Mouse (Mus musculus) CH12.LX (cell line): ENCODE data around the gene Zfp771. TPM values are rescaled to one million over a fixed set of nuclear protein-coding genes. Genes with fewer than 3 reads are reported as not detected.

Experiments
- DNase-seq: peaks from one replicate; pipeline ENCODE4 v3.0.0-alpha.2; 2013; ENCODE audit errors: extremely low read depth
- H3K27ac ChIP-seq: 2 replicates; pipeline ENCODE4 v1.5.1; 2012; ENCODE audit warnings: low read depth, mild to moderate bottlenecking, control low read depth, moderate library complexity; ENCODE audit not compliant: insufficient read depth
- H3K27me3 ChIP-seq: replicated peaks from 2 replicates; pipeline ENCODE3; 2012; ENCODE audit warnings: inconsistent platforms
- H3K36me3 ChIP-seq, 2 experiments: replicated peaks in 1 of 2; 2 replicates each; pipeline versions ENCODE3 to v1.6.1; 2012; ENCODE audit warnings: inconsistent platforms in 1 of 2, low read length in 1 of 2, mild to moderate bottlenecking in 1 of 2, mixed read lengths in 1 of 2, moderate library complexity in 1 of 2; ENCODE audit not compliant: control insufficient read depth in 1 of 2, insufficient read depth in 1 of 2
- H3K4me1 ChIP-seq, 2 experiments: 2 replicates each; pipeline ENCODE4 v1.6.1; 2012; ENCODE audit warnings: inconsistent platforms in 1 of 2, moderate library complexity in 1 of 2; ENCODE audit not compliant: insufficient read depth in 2 of 2, control insufficient read depth in 1 of 2
- H3K4me2 ChIP-seq: 2 replicates; pipeline ENCODE4 v1.6.1; 2012; ENCODE audit warnings: low read depth, mild to moderate bottlenecking, control low read depth; ENCODE audit not compliant: poor library complexity, insufficient read depth, severe bottlenecking
- H3K4me3 ChIP-seq, 3 experiments: fragments of 150-350 bp in 1 of 3; sonication (generic) in 1 of 3; replicated peaks in 1 of 3; 2 replicates each; pipeline versions ENCODE3 to v1.5.1; 2011 to 2012; ENCODE audit warnings: low read depth in 2 of 3, low read length in 2 of 3, mild to moderate bottlenecking in 2 of 3, moderate library complexity in 2 of 3, control low read depth in 1 of 3, improper control_type of control experiment in 1 of 3, inconsistent platforms in 1 of 3, mixed read lengths in 1 of 3; ENCODE audit not compliant: poor library complexity in 1 of 3
- H3K79me2 ChIP-seq: replicated peaks from 2 replicates; pipeline ENCODE4 v1.6.1; 2012; ENCODE audit warnings: mild to moderate bottlenecking, moderate library complexity; ENCODE audit not compliant: control insufficient read depth, poor library complexity, insufficient read depth, severe bottlenecking; ENCODE audit errors: extremely low read depth
- H3K9ac ChIP-seq: 2 replicates; pipeline ENCODE4 v1.6.1; 2012; ENCODE audit warnings: low read depth, mild to moderate bottlenecking, control low read depth, moderate library complexity; ENCODE audit not compliant: insufficient read depth
- H3K9me3 ChIP-seq: replicated peaks from 2 replicates; pipeline ENCODE3; 2012; ENCODE audit warnings: low read length, inconsistent platforms, mixed read lengths
- CHD1 ChIP-seq: IDR thresholded peaks from 2 replicates; pipeline ENCODE4 v1.6.1; 2012; ENCODE audit warnings: low read depth, low read length, improper control_type of control experiment, inconsistent platforms
- E2F4 ChIP-seq: IDR thresholded peaks from 2 replicates; pipeline ENCODE4 v1.6.1; 2011; ENCODE audit warnings: low read depth, low read length, improper control_type of control experiment; ENCODE audit not compliant: insufficient replicate concordance
- ELF1 ChIP-seq: IDR thresholded peaks from 2 replicates; pipeline ENCODE4 v1.6.1; 2014; ENCODE audit warnings: low read depth, mild to moderate bottlenecking, inconsistent platforms, low read length, improper control_type of control experiment
- ETS1 ChIP-seq: conservative IDR thresholded peaks from 2 replicates; pipeline ENCODE4 v1.6.1; 2012; ENCODE audit warnings: low read depth, mild to moderate bottlenecking, inconsistent platforms, low read length, improper control_type of control experiment, moderate library complexity
- GABPA ChIP-seq: IDR thresholded peaks from 2 replicates; pipeline ENCODE4 v1.6.1; 2012; ENCODE audit warnings: low read depth, low read length, improper control_type of control experiment, inconsistent platforms; ENCODE audit not compliant: insufficient replicate concordance
- HCFC1 ChIP-seq: IDR thresholded peaks from 2 replicates; pipeline ENCODE4 v1.6.1; 2012; ENCODE audit warnings: low read depth, mild to moderate bottlenecking, inconsistent platforms, low read length, improper control_type of control experiment
- IRF4 ChIP-seq: IDR thresholded peaks from 2 replicates; pipeline ENCODE4 v1.6.1; 2014; ENCODE audit warnings: low read depth, mild to moderate bottlenecking, inconsistent platforms, low read length, improper control_type of control experiment
- JUN ChIP-seq: IDR thresholded peaks from 2 replicates; pipeline ENCODE4 v1.6.1; 2011; ENCODE audit warnings: low read depth, mild to moderate bottlenecking, low read length, improper control_type of control experiment, moderate library complexity; ENCODE audit not compliant: insufficient read depth
- JUND ChIP-seq: conservative IDR thresholded peaks from 2 replicates; pipeline ENCODE4 v1.6.1; 2011; ENCODE audit warnings: low read depth, low read length, improper control_type of control experiment
- KAT2A ChIP-seq: IDR thresholded peaks from 2 replicates; pipeline ENCODE4 v1.6.1; 2012; ENCODE audit warnings: low read length, improper control_type of control experiment, inconsistent platforms; ENCODE audit not compliant: insufficient replicate concordance
- MAFK ChIP-seq: IDR thresholded peaks from 2 replicates; pipeline ENCODE4 v1.6.1; 2011; ENCODE audit warnings: low read length, improper control_type of control experiment; ENCODE audit not compliant: insufficient replicate concordance
- MAZ ChIP-seq: IDR thresholded peaks from 2 replicates; pipeline ENCODE4 v1.6.1; 2012; ENCODE audit warnings: low read depth, mild to moderate bottlenecking, inconsistent platforms, low read length, improper control_type of control experiment, moderate library complexity
- MEF2A ChIP-seq: IDR thresholded peaks from 2 replicates; pipeline ENCODE4 v1.6.1; 2014; ENCODE audit warnings: low read depth, mild to moderate bottlenecking, inconsistent platforms, low read length, improper control_type of control experiment, borderline replicate concordance
- NELFE ChIP-seq: IDR thresholded peaks from 2 replicates; pipeline ENCODE4 v1.6.1; 2011; ENCODE audit warnings: low read depth, low read length, improper control_type of control experiment
- POLR2A ChIP-seq: IDR thresholded peaks from 2 replicates; pipeline ENCODE4 v1.6.1; 2011; ENCODE audit warnings: low read depth, mild to moderate bottlenecking, improper control_type of control experiment, low read length
- RAD21 ChIP-seq: IDR thresholded peaks from 2 replicates; pipeline ENCODE4 v1.6.1; 2011; ENCODE audit warnings: low read depth, mild to moderate bottlenecking, low read length, improper control_type of control experiment, moderate library complexity
- TCF12 ChIP-seq: IDR thresholded peaks from 2 replicates; pipeline ENCODE4 v1.6.1; 2014; ENCODE audit warnings: low read depth, mild to moderate bottlenecking, inconsistent platforms, low read length, improper control_type of control experiment
- USF1 ChIP-seq: IDR thresholded peaks from 2 replicates; pipeline ENCODE4 v1.6.1; 2014; ENCODE audit warnings: low read depth, mild to moderate bottlenecking, inconsistent platforms, low read length, improper control_type of control experiment
- USF2 ChIP-seq: conservative IDR thresholded peaks from 2 replicates; pipeline ENCODE4 v1.6.1; 2011; ENCODE audit warnings: low read depth, low read length, improper control_type of control experiment
- ZMIZ1 ChIP-seq: IDR thresholded peaks from 2 replicates; pipeline ENCODE4 v1.6.1; 2012; ENCODE audit warnings: low read depth, mild to moderate bottlenecking, inconsistent platforms, low read length, improper control_type of control experiment
- ZNF384 ChIP-seq: IDR thresholded peaks from 2 replicates; pipeline ENCODE4 v1.6.1; 2012; ENCODE audit warnings: low read depth, low read length, improper control_type of control experiment, inconsistent platforms
- dilution Hi-C: fragments of 300-500 bp; cut with MboI; formaldehyde crosslinking; loops from 2 replicates; pipeline ENCODE4 v1.14.3; 2020; ENCODE audit warnings: low sequenced_read_pairs; ENCODE audit not compliant: extremely low pct_unique_long_range_greater_than_20kb, extremely low pct_ligation_motif_present
- in situ Hi-C: fragments of 300-500 bp; cut with MboI; formaldehyde crosslinking; loops from 3 replicates; pipeline ENCODE4 v1.14.3; 2019; ENCODE audit warnings: low sequenced_read_pairs, low pct_ligation_motif_present, low pct_unique_long_range_greater_than_20kb, mixed read lengths
- polyA plus RNA-seq: library from polyadenylated mRNA; unstranded; fragments of >175 nt; gene quantifications from 2 replicates; pipeline ENCODE4 v1.2.1, GENCODE M21; 2012; ENCODE audit warnings: low read depth; ENCODE audit not compliant: insufficient read length
- total RNA-seq, 2 experiments: library from RNA; depleted of rRNA; stranded (reverse); fragments of 300-350 nt in 1 of 2; fragments of >200 nt in 1 of 2; gene quantifications; 2 replicates each; pipeline ENCODE4 v1.2.3; 2012 to 2014

Gene Zfp771
- total and polyA plus RNA-seq, 3 experiments: 26.5 to 35.5 (median 27.0) TPM

DNA sequence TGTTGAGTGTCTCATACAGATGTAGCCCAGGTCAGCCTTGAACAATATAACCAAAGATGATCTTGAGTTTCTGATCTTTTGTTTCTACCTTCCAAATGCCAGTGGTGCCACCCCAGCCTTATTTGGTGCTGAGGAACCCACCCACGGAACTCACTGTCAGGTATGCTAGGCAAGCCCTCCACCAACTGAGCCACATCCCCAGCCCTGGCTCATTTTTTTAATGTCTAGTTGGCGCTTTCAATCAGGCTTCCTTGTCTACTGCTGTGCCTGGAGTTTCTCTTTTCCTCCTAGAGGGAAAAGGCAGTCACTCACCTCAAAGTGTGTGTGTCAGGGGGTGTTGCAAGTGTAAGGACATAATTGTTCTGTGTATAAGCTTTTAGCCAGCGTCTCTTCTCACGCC, 27.0 kb downstream of the Zfp771 start:
- TF ChIP-seq TCF12: no peak
- TF ChIP-seq CHD1: 0 out of 2 replicates have a peak, but pooled peaks have one; percentile 65
- TF ChIP-seq MAFK: no peak
- TF ChIP-seq MEF2A: no peak
- no peak for TF ChIP-seq USF1
- no peak for TF ChIP-seq JUND
- TF ChIP-seq E2F4: no peak
- TF ChIP-seq RAD21: no peak
- no peak for TF ChIP-seq KAT2A
- no peak for TF ChIP-seq ZNF384
- peak; percentile 44; the same call in 1 of the 2 replicates for TF ChIP-seq ZMIZ1
- TF ChIP-seq JUN: no peak
- no peak for TF ChIP-seq USF2
- TF ChIP-seq, all 38 proteins: peak for 2
- DNase-seq: no peak
- dilution Hi-C loops (no loop called here), in situ Hi-C loops (no loop called here)
- Histone ChIP-seq H3K36me3 (peaks cover 17 to 44% of the 10 kb centered on the region in 2 experiments), H3K4me1 (peaks cover under 1 to 32% of the 10 kb centered on the region in 2 experiments; a peak in 3 of 4 replicates), H3K4me3 (peak overlapping the region in 2 of 3 experiments; percentile 98), H3K4me2 (peak overlapping the region; percentile 98), H3K27ac (no peak overlapping the region), H3K27me3 (no peaks in the 10 kb centered on the region), H3K9ac (peak overlapping the region; percentile 15; the same call in 1 of the 2 replicates), H3K9me3 (peaks cover 13% of the 10 kb centered on the region), H3K79me2 (peaks cover 33% of the 10 kb centered on the region)

DNA sequence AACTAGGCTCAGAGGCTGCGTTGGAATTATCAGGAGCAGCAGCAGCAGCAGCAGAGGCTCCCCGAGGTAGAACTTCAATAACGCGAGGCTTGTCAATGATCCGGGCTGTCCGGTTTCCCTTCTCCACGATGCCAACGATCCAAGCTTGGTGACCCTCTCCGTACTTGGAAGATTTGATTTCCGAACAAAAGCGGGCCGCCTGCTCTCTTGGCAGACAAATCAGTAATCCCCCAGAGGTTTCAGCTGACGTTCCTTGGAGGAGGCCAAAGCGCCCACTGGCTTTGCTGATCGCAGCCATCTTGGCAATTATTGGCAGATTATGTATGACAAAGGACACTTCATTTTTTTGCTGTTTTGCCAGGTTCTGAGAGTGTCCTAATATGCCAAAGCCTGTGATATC, 28.5 kb downstream of the Zfp771 start:
- Histone ChIP-seq H3K27me3 (no peaks in the 10 kb centered on the region), H3K9me3 (peaks cover 13% of the 10 kb centered on the region), H3K36me3 (peaks cover 17 to 44% of the 10 kb centered on the region in 2 experiments), H3K79me2 (peaks cover 33% of the 10 kb centered on the region), H3K9ac (peak overlapping the region; percentile 93), H3K4me1 (peaks cover 12 to 47% of the 10 kb centered on the region in 2 experiments; a peak in 3 of 4 replicates), H3K4me2 (peak overlapping the region; percentile 79), H3K4me3 (peak overlapping the region; percentile 85 to 98 (median 98)), H3K27ac (no peak overlapping the region)
- TF ChIP-seq NELFE (no peak), ETS1 (no peak), IRF4 (0 out of 2 replicates have a peak, but pooled peaks have one; percentile 21), JUN (no peak), TCF12 (no peak), HCFC1 (no peak), USF1 (no peak), CHD1 (peak; percentile 19; the same call in 1 of the 2 replicates), ELF1 (peak; percentile 8; the same call in 1 of the 2 replicates), GABPA (no peak), MAZ (no peak), POLR2A (peak; percentile 44)
- DNase-seq: no peak
- dilution Hi-C loops (no loop called here), in situ Hi-C loops (no loop called here)
